Mouse (Mus musculus): ENCODE measurements around the gene BC049762.

BC049762 gene

DNA sequence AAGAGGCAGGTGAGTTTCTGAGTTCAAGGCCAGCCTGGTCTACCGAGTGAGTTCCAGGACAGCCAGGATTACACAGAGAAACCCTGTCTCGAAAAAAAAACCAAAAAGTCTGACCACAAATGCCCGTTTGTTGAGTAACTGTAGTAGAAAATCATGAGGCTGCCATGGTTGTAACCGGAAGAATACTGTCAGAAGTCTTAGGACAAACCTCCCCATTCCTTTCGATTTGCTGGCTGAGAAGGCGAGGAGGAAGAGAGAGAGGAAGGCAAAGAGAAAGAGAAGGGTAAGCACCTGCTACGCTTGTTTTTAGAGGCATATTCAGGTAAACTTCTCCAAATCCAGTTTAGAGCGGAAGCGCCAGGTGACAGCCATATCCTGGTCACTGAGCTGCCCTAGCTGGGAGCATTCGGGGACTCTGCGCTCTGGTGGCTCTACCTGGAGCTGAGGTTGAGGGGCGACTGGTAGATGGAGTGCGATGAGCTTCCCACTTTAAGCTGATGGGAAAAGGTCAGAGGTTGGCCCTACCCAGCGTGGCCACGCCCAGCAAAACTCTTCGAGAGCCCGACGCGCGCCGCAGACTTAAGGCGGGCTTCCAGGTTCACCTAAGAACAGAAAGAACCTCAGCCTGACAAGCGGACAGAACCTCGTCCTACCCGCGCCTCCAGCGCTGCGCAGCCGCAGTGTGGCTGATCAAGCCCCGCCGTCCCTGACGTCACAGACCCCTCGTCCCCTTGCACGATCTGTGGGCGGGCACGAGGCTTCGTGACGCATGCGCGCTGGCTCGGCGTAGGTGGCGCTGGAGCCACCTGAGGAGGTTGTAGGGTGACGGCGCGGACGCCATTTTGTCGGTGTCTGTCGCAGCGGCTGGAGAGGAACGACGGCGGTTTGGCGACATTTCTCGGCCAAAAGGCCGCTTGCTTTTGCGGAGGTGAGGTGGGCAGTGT, at the start of gene BC049762:
TSS of gene BC049762 (minus strand) at position 705 of the 944 bp plus-strand sequence.
- DNase-seq: peak; percentile 99

DNA sequence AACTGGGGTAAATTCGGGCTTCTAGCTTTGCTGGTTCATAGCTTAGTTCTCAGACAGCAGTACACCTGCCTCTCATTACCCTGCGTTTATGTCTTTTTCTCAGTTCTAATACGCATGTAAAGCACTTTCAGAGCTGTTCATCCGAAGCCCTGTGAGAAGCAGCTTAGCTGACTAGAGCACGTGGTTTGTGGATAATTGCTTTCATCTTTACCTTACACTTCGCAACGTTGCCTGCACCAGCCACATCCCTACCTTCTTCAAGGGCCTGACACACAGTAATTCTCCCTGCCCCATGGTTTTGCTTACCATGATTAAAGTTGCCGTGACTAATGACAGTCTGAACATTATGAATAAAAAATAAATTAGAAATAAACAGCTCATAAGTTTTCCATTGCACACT, 49.0 kb upstream of the BC049762 start:
- no peak for DNase-seq

DNA sequence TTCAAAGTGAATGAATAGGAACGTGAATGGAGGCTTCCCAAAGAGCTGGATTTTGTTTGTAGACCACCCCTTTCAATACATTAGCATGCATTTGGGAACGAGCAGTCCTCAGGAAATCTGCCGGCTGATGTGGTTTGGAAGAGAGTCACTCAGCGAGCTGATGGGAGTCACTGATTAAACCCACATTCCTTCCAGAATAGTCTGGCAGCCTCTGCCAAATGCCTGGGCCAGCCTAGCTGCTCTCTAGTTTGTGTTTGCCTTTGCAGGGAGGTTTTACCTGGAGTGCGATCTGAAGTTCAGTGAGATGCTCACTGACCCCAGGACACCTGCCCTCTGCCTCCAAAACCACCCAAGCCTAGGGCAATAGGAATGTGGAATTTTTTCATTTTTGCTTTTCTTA, 45.5 kb upstream of the BC049762 start:
- DNase-seq: no peak

DNA sequence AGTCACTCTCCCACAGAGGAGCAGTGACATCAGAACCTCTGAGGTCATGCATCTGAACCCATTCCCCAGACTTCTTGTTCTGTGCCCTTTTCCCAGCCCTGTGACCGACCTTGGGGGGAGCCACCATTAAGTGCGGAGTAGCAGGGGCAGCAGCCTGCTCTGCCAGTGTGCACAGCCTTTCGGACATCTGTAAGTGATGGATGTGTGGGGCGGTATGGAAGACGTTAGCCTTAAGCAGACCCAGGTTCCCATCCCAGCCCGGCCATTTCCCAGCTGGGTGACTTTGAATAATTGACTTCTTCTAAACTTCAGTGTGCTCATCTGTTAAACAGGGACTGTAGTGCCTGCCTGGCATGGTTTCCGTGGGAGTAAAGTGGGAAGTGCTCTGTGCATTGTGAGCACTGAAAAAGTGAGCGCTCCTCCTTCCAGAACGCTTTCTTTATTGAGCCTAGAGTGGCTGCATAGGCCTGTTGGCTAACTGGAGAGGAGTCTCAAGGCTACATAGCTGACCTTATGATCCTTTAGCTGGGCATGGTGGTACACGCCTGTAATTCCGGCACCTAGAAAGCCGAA, 41.2 kb upstream of the BC049762 start:
- no peak for DNase-seq

DNA sequence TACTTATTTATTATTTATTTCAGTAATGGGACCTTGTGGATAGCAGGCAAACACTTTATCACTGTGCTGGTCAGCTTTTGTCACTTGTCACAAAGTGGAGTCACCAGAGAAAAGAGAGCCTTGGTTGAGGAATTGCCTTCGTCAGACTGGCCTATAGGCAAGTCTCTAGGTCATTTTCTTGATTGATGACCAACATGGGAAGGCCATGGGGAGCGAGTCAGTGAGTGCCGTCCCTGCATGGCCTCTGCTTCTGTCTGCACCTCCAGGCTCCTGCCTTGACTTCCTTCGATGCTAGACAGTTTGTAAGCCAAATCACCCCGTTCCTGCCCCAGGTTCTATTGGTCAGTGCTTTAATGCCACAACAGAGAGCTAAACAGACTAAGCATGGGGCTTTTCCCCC, 39.5 kb upstream of the BC049762 start:
- DNase-seq: no peak

DNA sequence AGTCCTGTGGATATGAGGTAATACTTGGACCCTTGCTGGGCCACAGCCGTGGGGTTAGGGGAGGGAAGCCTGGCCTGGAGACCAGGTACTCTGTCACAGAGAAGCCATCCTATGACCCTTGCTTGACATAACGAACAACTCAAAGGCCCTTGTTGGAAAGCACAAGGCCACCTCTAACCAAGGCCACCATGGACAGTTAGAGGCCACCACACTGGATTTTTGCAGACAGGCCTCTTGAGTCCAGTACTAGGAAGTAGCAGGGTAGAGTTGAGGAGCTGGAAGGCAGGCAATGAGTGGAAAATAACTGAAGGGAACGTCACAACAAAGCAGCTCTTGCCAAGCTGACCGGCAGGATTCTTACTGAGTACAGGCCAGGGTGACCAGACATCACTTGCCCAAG, 35.8 kb upstream of the BC049762 start:
- DNase-seq: no peak

DNA sequence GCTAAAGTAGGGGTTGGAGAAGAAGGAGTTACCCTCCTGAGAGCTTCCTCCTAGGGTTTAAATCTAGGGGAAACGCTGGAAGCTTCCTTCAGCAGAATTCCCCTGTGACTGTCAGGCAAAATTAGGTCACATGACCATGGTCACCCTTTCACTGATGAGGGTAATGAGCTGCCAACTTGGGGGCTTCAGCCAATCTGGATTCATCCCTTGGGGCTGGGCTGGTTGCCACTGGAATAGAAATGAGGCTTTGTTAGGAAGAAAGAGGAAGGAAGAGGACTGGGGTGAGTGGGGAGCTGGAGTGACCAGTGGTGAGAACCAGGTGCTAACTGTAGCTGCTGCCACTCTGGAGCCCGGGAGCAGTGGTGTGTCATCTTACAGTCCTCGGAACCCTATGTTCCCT, 32.9 kb upstream of the BC049762 start:
- DNase-seq: peak in 1 of 2 experiments; percentile 23

DNA sequence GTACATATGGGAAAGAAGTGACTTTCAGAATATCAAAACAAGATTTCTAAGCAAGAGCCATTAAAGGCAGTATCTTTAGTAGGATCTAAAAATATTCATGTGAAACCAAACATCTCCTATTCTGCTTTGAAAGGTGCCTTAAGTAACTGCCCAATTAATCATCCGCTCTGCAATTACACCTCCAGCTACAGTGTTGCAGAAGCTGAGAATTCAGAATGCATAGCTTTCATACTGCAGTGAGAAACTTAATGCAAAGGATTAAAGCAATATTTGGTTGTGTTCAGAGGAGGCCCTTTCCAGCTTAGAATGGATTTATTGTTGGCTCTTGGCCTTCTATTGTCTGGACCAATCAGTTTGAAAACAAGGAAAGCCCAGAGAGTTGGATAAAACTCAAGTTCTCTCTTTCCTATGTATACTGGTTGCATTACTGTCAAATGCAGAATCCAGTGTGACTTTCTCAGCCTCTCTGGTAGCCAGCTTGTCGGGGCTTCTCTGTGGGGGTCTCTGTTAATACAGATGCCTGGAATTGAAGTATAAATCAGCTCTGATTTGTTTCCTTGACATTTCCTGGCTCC, 31.2 kb upstream of the BC049762 start:
- no peak for DNase-seq

DNA sequence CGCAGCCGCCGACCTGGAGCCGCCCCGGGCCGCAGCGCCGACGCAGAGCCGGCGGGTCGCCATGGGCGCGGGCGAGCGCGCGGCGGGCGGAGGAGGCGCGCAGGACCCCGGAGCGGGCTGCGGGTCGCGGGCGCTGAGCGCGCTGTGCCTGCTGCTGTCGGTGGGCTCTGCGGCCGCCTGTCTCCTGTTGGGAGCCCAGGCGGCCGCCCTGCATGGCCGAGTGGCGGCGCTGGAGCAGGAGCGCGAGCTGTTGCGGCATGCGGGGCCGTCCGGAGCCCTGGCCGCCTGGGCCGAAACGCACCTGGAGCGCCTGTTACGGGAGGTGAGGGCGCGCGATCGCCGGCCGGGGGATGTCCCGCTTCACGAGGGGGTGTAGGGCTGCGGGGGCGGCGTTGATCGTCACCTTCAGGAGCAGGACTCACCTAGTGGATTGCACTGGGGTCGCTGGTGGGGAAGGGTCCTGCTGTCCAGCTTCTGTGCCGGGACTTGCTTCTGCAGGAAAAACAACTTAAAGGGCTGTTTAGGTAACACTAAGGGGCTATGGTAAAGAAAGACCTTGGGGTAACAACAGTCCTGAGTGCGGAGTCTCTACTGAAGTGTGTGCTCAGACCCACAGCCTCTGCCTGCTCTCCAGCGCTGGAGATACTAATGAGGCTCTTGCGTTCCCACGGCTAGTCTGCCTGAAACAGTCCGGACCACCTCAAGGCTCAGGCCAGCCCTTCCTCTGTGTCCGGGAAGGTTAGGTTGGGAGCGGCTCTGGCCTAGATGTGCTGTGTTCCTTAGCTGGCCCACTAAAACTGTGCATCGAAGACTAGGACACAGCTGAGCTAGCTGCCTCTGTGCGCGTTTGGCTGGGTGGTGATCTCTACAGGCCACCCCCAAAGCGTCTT, 27.5 kb upstream of the BC049762 start:
- peak; percentile 42 to 46 for DNase-seq

DNA sequence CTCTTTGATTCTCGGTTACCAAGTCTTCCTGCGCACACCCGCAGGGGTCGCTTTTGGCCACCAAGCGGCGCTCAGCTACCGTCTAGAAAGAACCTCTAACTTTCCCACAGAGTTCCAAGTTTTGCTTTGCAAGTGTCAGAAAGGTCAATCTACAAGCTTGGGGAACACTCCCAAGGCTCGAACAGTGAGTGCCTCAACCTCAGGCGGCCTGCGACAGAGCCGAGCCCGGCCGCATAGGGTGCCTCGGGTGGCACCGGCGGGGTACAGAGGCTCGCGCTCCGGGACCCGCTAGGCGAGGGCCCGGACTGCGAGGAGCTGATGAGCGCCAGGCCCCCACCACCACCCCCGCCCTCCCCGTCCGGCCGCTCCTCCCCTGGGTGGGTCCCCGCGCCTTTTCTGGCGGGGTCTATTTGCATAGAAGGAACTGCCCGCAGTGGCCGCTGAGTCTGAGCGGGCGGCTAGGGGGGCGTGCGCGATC, 26.8 kb upstream of the BC049762 start, which contains the start of gene Col23a1:
TSS of gene Col23a1 (plus strand) at position 357 of the 478 bp plus-strand sequence.
- peak; percentile 80 to 83 for DNase-seq

DNA sequence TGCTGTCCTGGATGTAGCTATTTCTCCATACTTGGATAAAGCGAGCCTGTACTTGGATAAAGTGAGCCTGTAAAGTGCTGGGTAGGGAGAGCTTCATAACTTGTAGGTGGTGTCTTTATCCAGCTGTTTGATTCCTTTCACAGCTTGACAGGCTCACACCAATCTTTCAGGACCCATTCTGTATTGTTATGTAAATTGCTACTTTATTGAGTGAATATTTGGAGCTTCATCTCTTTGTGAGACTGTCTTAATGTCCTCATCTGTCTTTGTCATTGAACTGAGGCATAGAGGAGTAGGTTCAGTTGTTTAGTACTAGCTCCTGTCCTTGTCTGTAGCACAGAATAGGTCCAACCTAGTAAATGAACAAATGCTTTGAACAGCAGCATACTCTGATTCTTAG, 11.6 kb upstream of the BC049762 start:
- DNase-seq: no peak

DNA sequence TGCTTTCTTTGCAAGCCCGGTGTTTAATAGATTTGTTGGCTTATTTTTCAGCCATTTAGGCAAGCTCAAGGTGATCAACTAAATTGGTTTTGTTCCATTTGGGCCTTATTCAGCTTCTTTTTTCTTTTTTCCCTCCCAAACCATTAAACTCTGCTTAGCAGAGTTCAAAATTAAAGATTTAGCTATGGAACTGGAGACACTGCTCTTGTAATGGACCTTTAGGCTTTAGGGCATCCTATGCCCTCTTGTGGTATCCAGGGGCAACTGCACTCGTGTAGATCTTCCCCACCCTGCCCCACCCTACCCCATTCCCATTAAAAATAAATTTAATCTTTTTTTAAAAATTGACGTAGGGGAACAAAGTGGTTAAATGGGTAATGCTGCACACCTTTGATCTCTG, 2.5 kb upstream of the BC049762 start:
- peak; percentile 50 to 53 for DNase-seq

DNA sequence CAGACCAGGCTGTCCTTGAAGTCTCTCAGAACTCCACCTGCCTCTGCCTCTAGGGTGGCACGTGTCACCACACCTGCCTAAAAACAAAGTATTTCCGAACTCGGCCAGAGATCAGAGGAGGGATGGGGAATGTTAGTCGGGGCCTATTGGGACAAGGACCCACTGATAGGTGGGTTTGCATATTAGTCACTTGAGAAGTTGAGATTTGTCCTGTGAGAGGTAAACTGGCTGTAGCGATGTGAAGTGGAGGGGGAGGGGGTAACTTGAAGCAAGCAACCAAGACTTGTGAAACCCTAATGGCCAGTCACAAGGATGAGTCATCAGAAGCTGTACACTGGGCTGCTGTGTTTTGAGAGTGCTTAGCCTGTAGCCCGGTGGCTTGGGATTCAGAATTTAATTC, 1.5 kb upstream of the BC049762 start:
- DNase-seq: no peak

DNA sequence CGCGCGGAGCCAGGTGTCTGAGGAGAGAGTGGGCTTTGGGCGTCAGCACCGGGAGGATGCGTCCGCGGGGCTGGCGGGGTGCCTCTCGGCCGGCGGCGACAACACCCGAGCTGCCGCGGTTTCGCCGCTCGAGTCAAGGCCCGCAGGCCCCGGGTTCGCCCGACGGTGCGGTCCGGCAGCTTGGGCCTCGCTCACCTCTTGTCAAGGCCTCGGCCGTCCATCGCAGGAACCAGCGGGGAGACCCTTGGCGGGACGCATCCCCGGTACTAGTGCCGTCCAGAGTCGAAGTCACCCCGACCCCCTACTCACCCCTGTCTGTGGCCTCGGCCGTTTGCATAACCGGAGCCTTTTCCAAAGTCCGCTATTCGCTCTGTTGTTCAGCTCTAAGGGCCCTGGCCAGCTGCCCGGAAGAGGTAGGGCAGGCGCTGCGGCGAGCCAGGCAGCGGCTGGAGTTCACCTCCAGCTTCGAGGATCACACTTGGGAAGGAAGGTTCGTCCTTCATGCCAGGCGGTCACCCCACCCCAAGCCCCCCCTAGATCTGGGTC, 513 bp upstream of the BC049762 start:
- peak; percentile 78 to 83 for DNase-seq

DNA sequence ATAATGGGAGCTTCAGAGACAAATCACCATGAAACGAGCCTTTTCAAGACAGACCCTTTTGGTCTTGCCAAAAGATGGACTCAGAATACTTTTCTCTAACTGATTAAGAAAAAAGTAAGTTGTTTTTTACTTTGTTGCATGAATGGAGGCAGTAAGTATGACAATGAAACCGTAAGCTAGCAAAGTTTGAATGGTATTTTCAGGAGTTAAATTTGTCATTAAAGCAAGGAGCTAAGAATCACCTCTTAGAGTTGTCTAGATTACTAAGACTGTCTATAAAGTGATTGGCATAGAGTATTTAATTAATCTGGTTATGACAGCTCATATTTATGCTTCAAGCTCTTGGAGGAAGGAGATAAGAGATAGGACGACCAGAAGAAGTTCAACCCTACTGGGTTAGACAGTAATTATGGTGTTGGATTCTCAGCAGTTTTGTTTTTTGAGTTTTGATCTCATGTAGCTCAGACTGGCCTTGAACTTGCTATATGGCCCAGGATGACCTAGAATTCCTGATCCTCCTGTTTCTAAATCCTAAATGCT, 1.1 kb downstream of the BC049762 start, which contains the start of gene Clk4:
TSS of gene Clk4 (plus strand) at position 51 of the 540 bp plus-strand sequence.
- no peak for DNase-seq

DNA sequence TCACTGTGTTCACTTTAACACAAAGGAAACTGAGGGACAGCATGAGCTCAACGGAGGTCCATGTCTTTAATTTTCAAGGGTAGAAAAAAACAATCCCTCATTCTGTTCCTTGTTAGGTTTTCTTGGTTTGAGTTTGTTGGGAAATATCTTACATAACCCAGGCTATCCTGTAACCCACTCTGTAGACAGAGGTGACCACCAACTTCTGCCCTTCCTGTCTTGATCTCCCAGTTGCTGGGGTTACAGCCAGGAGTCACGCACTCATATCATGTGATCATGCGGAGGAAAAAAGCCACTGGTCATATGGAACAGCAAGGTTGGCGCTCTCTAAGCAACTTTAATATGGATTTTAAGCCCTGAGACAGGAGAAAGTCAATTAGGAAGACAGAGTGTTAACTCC, 5.8 kb downstream of the BC049762 start:
- DNase-seq: no peak

DNA sequence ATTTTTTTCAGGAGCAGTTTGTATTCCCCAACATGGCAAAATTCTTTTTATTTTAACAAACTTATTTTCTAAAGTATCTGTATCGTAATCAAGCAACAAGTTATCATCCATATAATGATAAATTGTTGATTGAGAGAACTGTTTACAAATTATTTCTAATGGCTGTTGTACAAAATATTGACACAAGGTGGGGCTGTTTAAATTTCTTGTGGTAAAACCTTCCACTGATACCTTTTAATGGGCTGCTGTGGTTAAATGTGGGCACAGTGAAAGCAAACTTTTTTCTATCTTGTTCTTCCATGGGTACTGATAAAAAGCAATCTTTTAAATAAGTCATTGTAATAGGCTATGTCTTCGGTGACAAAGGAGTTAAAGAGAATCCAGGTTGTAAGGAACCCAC, 19.9 kb downstream of the BC049762 start:
- no peak for DNase-seq

DNA sequence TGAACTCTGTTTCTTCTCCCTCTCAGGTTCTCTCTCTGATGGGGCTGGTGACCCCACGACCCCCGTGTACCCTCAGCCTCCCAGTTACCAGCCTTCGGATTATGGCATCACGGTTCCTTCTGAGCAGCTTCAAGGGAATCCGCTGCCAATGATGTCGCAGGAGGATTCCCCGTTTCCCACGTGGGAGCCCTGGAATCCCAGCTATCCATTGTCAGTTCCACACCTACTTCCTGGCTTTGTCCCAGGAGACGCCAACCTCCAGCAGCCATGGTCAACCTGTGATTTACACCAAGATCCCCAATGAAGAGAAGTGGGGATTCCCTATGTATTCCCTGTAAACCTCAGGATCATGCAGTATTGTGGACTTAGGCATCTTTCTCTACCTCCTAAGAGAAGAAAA, 28.2 kb downstream of the BC049762 start:
- DNase-seq: no peak

DNA sequence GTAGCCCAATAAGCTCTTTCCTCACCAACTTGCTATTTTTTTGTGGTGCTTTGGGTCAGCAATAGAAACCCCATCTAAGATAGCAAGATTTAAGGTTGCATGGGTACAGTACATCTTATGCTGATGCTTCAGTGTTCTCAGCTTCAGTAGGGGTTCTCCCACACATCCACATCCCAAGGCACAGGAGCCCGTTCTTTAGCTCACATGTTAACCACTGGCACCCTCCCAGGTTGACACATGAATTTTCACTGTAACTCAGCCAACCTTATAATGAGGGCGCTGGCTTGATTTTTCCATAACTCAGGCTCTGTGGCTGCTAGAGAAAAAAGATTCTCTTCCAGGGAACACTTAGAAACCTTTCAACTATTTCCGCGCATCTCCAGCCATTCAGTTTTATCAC, 35.7 kb downstream of the BC049762 start:
- peak; percentile 5 to 22 for DNase-seq

DNA sequence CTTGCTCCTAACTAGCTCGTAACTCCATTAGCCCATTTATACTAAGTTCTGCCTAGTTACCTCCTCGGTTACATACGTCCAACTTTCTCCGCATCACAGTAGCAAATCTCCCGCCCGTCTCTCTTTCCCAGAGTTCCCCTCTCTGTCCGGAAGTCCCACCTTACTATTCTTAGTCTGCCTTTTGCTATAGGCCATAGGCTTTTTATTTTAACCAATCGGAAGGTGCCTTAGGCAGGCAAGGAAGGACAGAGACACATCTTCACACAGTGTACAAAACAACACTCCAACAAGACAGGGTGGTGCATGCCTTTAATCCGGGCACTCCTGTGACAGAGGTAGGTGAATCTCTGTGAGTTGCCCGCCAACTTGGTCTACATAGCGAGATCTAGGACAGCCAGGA, 42.5 kb downstream of the BC049762 start, which contains the start of gene Gm12569:
TSS of gene Gm12569 (plus strand) at position 166 of the 400 bp plus-strand sequence.
- DNase-seq: no peak

DNA sequence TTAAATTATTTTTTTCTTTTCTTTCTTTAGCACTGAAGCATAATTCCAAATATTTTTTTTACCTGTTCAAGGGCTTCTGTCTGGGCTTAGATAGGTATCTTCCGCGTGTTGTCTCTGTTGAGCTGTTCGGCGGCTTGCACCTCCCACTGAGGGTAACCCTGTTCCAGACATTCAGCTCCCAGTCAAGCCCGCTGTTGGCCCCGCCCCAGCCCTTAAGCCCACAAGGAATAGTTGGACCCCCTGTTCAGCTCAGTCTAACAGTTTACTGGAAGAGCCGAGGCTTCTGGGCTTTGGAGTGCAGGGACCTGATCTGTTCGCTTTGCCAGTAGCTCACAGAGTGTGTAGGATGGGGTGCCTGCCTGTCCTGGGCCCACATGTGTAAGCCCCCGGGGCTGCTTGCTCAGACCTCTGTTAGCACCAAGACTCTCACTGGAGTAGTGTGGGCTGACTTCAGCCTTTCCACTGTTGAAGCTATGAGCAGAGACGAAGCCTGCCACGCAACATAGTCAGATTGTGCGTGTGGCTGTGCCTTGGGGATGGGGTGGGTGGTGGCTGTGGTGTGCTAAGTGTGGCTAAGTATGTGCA, 43.4 kb downstream of the BC049762 start:
- no peak for DNase-seq
